Mouse (Mus musculus) limb, embryonic 14.5 days (tissue): ENCODE data around the gene Gm428. TPM values are rescaled to one million over a fixed set of nuclear protein-coding genes. Genes with fewer than 3 reads are reported as not detected.
"Not testable (repeated sequence)": the region's sequence is repeated elsewhere in the genome, so short reads cannot be mapped to it uniquely, and the experiment has no call there.

Experiments used
- ATAC-seq: fragments of 200-750 bp; cut with Nextera tagmentation; 2 replicates; pipeline ENCODE4 v1.8.0; 2017; ENCODE audit warnings: low read depth, moderate number of reproducible peaks, moderate TSS enrichment; ENCODE audit not compliant: low FRiP score
- DNase-seq: peaks from one replicate; pipeline ENCODE4 v3.0.0-alpha.2; 2015; ENCODE audit warnings: low spot score
- H3K27ac ChIP-seq: fragments of 300-500 bp; sonication (generic); replicated peaks from 2 replicates; pipeline ENCODE4 v1.5.1; 2014; ENCODE audit warnings: low read depth, mild to moderate bottlenecking, low read length, moderate library complexity, mixed read lengths
- H3K27me3 ChIP-seq: fragments of 300-500 bp; sonication (generic); 2 replicates; pipeline ENCODE4 v1.6.1; 2014; ENCODE audit warnings: low read length, mixed read lengths; ENCODE audit not compliant: control insufficient read depth, insufficient read depth
- H3K36me3 ChIP-seq: fragments of 300-500 bp; sonication (generic); 2 replicates; pipeline ENCODE4 v1.6.1; 2014; ENCODE audit warnings: mild to moderate bottlenecking, low read length, moderate library complexity, mixed read lengths; ENCODE audit not compliant: control insufficient read depth, insufficient read depth
- H3K4me1 ChIP-seq: fragments of 300-500 bp; sonication (generic); 2 replicates; pipeline ENCODE4 v1.6.1; 2014; ENCODE audit warnings: antibody characterized with exemption, low read length, mixed read lengths; ENCODE audit not compliant: control insufficient read depth, insufficient read depth
- H3K4me2 ChIP-seq: fragments of 300-500 bp; sonication (generic); replicated peaks from 2 replicates; pipeline ENCODE4 v1.6.1; 2014; ENCODE audit warnings: low read depth, mild to moderate bottlenecking, low read length, moderate library complexity; ENCODE audit not compliant: severe bottlenecking
- H3K4me3 ChIP-seq: fragments of 300-500 bp; sonication (generic); replicated peaks from 2 replicates; pipeline ENCODE4 v1.5.1; 2014; ENCODE audit warnings: low read length
- H3K9ac ChIP-seq: fragments of 300-500 bp; sonication (generic); 2 replicates; pipeline ENCODE4 v1.6.1; 2014; ENCODE audit warnings: mild to moderate bottlenecking, low read depth, low read length, moderate library complexity; ENCODE audit not compliant: severe bottlenecking
- H3K9me3 ChIP-seq: fragments of 300-500 bp; sonication (generic); 2 replicates; pipeline ENCODE4 v1.6.1; 2016; ENCODE audit warnings: low read length; ENCODE audit not compliant: control insufficient read depth
- POLR2A ChIP-seq: fragments of 200-500 bp; IDR thresholded peaks from 2 replicates; pipeline ENCODE4 v1.8.0; 2012; ENCODE audit warnings: inconsistent platforms, mild to moderate bottlenecking, moderate library complexity, borderline replicate concordance; ENCODE audit not compliant: insufficient read depth, insufficient read length; ENCODE audit errors: extremely low read depth
- WGBS: fragments of 180-500 bp; shearing (Covaris S2); extraction: QIAGEN DNeasy Blood & Tissue Kit; methylation state at CpG from one replicate; pipeline ENCODE4 v1.1.7; 2014; 5-methylcytosine and 5-hydroxymethylcytosine counted together
- polyA plus RNA-seq, 2 experiments: library from polyadenylated mRNA; depleted of rRNA in 1 of 2; stranded (reverse) in 1 of 2; unstranded in 1 of 2; fragments of >200 nt; fragmentation: Nextera tagmentation in 1 of 2; extraction: Ambion mirVana in 1 of 2; gene quantifications; 2 replicates each; pipeline versions ENCODE4 v1.2.1 to v1.2.3; 2012 to 2014

Gene Gm428
- polyA plus RNA-seq (2012; rRNA removed) (not detected in 2 replicates), polyA plus RNA-seq (2014; fragmentation: Nextera tagmentation; extraction: Ambion mirVana) (not detected in 2 replicates)

DNA sequence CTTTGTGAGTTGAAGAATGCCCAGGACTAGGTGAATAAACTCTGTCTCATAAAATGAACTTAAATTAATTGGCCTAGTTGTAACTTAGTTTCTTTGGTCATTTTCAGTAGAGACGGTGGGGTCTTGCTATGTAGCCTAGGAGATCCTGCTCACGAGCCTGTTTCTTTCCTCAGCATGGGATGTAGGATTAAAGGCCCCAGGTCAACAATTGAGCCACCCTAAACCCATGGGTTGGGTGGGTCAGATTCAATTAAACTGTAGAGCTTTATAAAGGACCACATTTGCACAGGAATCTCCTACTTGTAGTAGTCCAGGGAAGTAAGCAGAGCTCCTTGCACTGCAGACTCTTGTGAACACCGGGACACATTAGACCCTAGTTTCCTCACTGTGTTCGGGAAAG lies at the start of gene Gm428:
Gene Gm428 (plus strand): TSS at position 301 of the 400 bp plus-strand sequence.
- no CpG with 5 or more reads among the region's 4 CpGs for WGBS
- H3K4me3 ChIP-seq, H3K36me3 ChIP-seq, ATAC-seq, H3K9ac ChIP-seq, H3K4me1 ChIP-seq, H3K9me3 ChIP-seq, DNase-seq, H3K27me3 ChIP-seq, H3K4me2 ChIP-seq, H3K27ac ChIP-seq: not testable (repeated sequence)

- H3K27ac ChIP-seq, H3K27me3 ChIP-seq, H3K36me3 ChIP-seq, H3K4me1 ChIP-seq, ATAC-seq, H3K9ac ChIP-seq, H3K4me3 ChIP-seq, DNase-seq, H3K4me2 ChIP-seq, H3K9me3 ChIP-seq: not testable (repeated sequence)
- no CpG with 5 or more reads among the region's 4 CpGs for WGBS
These were observed 45.5 kb upstream of the Gm428 start, which contains the start of gene Gm11236 for GRCm38 (mm10) chr4:73637821-73638220. Gene Gm11236 (plus strand): TSS chr4:73638121.

DNA sequence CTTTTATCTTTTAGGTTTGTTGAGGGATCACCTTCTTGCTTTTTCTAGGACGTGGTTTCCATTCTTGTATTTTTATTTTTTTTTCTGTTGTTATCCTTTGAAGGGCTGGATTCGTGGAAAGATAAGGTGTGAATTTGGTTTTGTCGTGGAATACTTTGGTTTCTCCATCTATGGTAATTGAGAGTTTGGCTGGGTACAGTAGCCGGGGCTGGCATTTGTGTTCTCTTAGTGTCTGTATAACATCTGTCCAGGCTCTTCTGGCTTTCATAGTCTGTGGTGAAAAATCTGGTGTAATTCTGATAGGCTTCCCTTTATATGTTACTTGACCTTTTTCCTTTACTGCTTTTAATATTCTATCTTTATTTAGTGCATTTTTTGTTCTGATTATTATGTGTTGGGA lies 21.5 kb upstream of the Gm428 start:
- H3K4me1 ChIP-seq, H3K27ac ChIP-seq, H3K27me3 ChIP-seq, H3K9me3 ChIP-seq, H3K4me2 ChIP-seq, H3K9ac ChIP-seq, H3K4me3 ChIP-seq, H3K36me3 ChIP-seq, ATAC-seq, DNase-seq: not testable (repeated sequence)
- 84% methylated on average over 4 of the region's 4 CpGs for WGBS

DNA sequence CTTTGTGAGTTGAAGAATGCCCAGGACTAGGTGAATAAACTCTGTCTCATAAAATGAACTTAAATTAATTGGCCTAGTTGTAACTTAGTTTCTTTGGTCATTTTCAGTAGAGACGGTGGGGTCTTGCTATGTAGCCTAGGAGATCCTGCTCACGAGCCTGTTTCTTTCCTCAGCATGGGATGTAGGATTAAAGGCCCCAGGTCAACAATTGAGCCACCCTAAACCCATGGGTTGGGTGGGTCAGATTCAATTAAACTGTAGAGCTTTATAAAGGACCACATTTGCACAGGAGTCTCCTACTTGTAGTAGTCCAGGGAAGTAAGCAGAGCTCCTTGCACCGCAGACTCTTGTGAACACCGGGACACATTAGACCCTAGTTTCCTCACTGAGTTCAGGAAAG lies 15.3 kb upstream of the Gm428 start, which contains the start of gene Gm11239:
Gene Gm11239 (plus strand): TSS at position 301 of the 400 bp plus-strand sequence.
- WGBS: no CpG with 5 or more reads among the region's 4 CpGs

GRCm38 (mm10) chr4:73718761-73719160 lies 35.4 kb downstream of the Gm428 start:
- 83% methylated on average over 1 of the region's 1 CpGs for WGBS
- no peak for ATAC-seq
- no peak for TF ChIP-seq POLR2A

More for the DNA sequence above, 15.3 kb upstream of the Gm428 start, which contains the start of gene Gm11239:
- not testable (repeated sequence) for ATAC-seq, H3K4me3 ChIP-seq, H3K4me1 ChIP-seq, H3K4me2 ChIP-seq, H3K36me3 ChIP-seq, H3K27ac ChIP-seq, H3K9ac ChIP-seq, H3K9me3 ChIP-seq, H3K27me3 ChIP-seq, DNase-seq

DNA sequence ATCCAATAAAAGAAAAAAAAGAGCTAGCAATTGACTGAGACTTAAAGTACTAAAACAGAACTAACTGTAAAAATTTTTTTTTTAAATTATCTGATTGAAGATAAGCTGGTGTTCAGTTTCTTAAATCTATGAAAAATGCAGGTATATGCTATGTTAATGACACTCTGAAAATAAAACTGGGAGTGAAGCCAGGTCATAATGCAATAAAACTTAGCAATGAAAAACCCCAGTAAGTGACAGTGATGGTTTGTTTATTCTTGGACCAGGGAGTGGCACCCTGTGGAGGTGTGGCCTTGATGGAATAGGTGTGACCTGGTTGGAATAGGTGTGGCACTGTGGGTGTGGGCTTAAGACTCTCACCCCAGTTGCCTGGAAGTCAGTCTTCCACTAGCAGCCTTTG lies 36.5 kb downstream of the Gm428 start:
- H3K27me3 ChIP-seq: no peaks in the 10 kb centered on the region
- no peaks in the 10 kb centered on the region for H3K4me1 ChIP-seq
- H3K27ac ChIP-seq: no peak overlapping the region
- H3K36me3 ChIP-seq: no peaks in the 10 kb centered on the region
- H3K4me3 ChIP-seq: no peak overlapping the region
- no peaks in the 10 kb centered on the region for H3K9me3 ChIP-seq
- H3K4me2 ChIP-seq: no peak overlapping the region
- no peak for TF ChIP-seq POLR2A
- DNase-seq (no peak), ATAC-seq (no peak)
- no peak overlapping the region for H3K9ac ChIP-seq

More at GRCm38 (mm10) chr4:73718761-73719160, 35.4 kb downstream of the Gm428 start:
- H3K9ac ChIP-seq: no peak overlapping the region
- H3K9me3 ChIP-seq: no peaks in the 10 kb centered on the region
- no peaks in the 10 kb centered on the region for H3K4me1 ChIP-seq
- H3K4me3 ChIP-seq: no peak overlapping the region
- no peak overlapping the region for H3K27ac ChIP-seq
- H3K36me3 ChIP-seq: no peaks in the 10 kb centered on the region
- DNase-seq: no peak
- no peaks in the 10 kb centered on the region for H3K27me3 ChIP-seq
- no peak overlapping the region for H3K4me2 ChIP-seq

Other genes with a start within 250 kb of the Gm428 start
- not detected in 2 replicates for gene Gm11238, start 75.6 kb upstream of the Gm428 start, polyA plus RNA-seq (2012; rRNA removed)
- gene Gm11238, start 75.6 kb upstream of the Gm428 start, polyA plus RNA-seq (2014; fragmentation: Nextera tagmentation; extraction: Ambion mirVana): not detected in 2 replicates
- gene Gm11237, start 60.5 kb upstream of the Gm428 start, polyA plus RNA-seq (2012; rRNA removed): not detected in 2 replicates
- gene Gm11237, start 60.5 kb upstream of the Gm428 start, polyA plus RNA-seq (2014; fragmentation: Nextera tagmentation; extraction: Ambion mirVana): not detected in 2 replicates
- gene Gm11236, start 45.4 kb upstream of the Gm428 start, polyA plus RNA-seq (2012; rRNA removed): not detected in 2 replicates
- gene Gm11236, start 45.4 kb upstream of the Gm428 start, polyA plus RNA-seq (2014; fragmentation: Nextera tagmentation; extraction: Ambion mirVana): not detected in 2 replicates
- gene Gm11239, start 15.2 kb upstream of the Gm428 start, polyA plus RNA-seq (2012; rRNA removed): not detected in 2 replicates
- 0.18 TPM in 1 of 2 replicates, not detected in the other for gene Gm11239, start 15.2 kb upstream of the Gm428 start, polyA plus RNA-seq (2014; fragmentation: Nextera tagmentation; extraction: Ambion mirVana)
- gene Rasef, start 107.5 kb downstream of the Gm428 start, polyA plus RNA-seq (2012; rRNA removed): 0.56 and 0.60 TPM in 2 replicates
- gene Rasef, start 107.5 kb downstream of the Gm428 start, polyA plus RNA-seq (2014; fragmentation: Nextera tagmentation; extraction: Ambion mirVana): 1.1 and 1.5 TPM in 2 replicates
- gene Gm11758, start 192.8 kb downstream of the Gm428 start, polyA plus RNA-seq (2012; rRNA removed): not detected in 2 replicates
- gene Gm11758, start 192.8 kb downstream of the Gm428 start, polyA plus RNA-seq (2014; fragmentation: Nextera tagmentation; extraction: Ambion mirVana): not detected in 2 replicates
- gene Gm11757, start 207.6 kb downstream of the Gm428 start, polyA plus RNA-seq (2012; rRNA removed): not detected in 2 replicates
- gene Gm11757, start 207.6 kb downstream of the Gm428 start, polyA plus RNA-seq (2014; fragmentation: Nextera tagmentation; extraction: Ambion mirVana): not detected in 2 replicates
- not detected in 2 replicates for gene Gm13871, start 222.4 kb downstream of the Gm428 start, polyA plus RNA-seq (2012; rRNA removed)
- gene Gm13871, start 222.4 kb downstream of the Gm428 start, polyA plus RNA-seq (2014; fragmentation: Nextera tagmentation; extraction: Ambion mirVana): not detected in 2 replicates
- 0.37 and 0.49 TPM in 2 replicates for gene Gm11756, start 237.2 kb downstream of the Gm428 start, polyA plus RNA-seq (2012; rRNA removed)
- gene Gm11756, start 237.2 kb downstream of the Gm428 start, polyA plus RNA-seq (2014; fragmentation: Nextera tagmentation; extraction: Ambion mirVana): 0.15 and 0.28 TPM in 2 replicates